Mouse (Mus musculus) macrophage (primary cell): ENCODE measurements around the gene Foxa3. TPM values are rescaled to one million over a fixed set of nuclear protein-coding genes. Genes with fewer than 3 reads are reported as not detected.

Source experiments
- polyA plus RNA-seq: library from polyadenylated mRNA; stranded (reverse); fragments of 250-400 nt; gene quantifications from 3 replicates; pipeline ENCODE4 v1.2.4, GENCODE M21; 2018; ENCODE audit warnings: inconsistent platforms

Gene Foxa3
- polyA plus RNA-seq, 1 experiment from 2014 or later, result not detected

Other genes starting within 250 kb of the Foxa3 start
- gene Psg19, start 225.0 kb downstream of the Foxa3 start, polyA plus RNA-seq, result not detected in 3 replicates
- gene Psg17, start 201.9 kb downstream of the Foxa3 start, polyA plus RNA-seq, result not detected in 3 replicates
- gene Mill2, start 183.6 kb downstream of the Foxa3 start, polyA plus RNA-seq, result 3.2 to 7.3 TPM (median 3.3 TPM) in 3 replicates
- 1.3 to 1.4 TPM in 2 of 3 replicates, not detected in the other for gene Pglyrp1, start 152.2 kb downstream of the Foxa3 start, polyA plus RNA-seq
- 4.1 to 8.9 TPM (median 8.4 TPM) in 3 replicates for gene Ccdc61, start 113.1 kb downstream of the Foxa3 start, polyA plus RNA-seq
- gene Nova2, start 97.7 kb downstream of the Foxa3 start, polyA plus RNA-seq, result 0.01 TPM in 1 of 3 replicates, not detected in the others
- not detected in 3 replicates for gene Nanos2, start 36.1 kb downstream of the Foxa3 start, polyA plus RNA-seq
- gene Mypop, start 32.3 kb downstream of the Foxa3 start, polyA plus RNA-seq, result 0.25 to 0.49 TPM (median 0.46 TPM) in 3 replicates
- gene Irf2bp1, start 19.5 kb downstream of the Foxa3 start, polyA plus RNA-seq, result 7.1 to 12.7 TPM (median 12.6 TPM) in 3 replicates
- gene Sympk, start 839 bp upstream of the Foxa3 start, polyA plus RNA-seq, result 34.2 to 90.4 TPM (median 59.0 TPM) in 3 replicates
- gene Rsph6a, start 31.2 kb upstream of the Foxa3 start, polyA plus RNA-seq, result not detected in 3 replicates
- gene Dmwd, start 52.7 kb upstream of the Foxa3 start, polyA plus RNA-seq, result 0.19 to 12.9 TPM (median 0.32 TPM) in 3 replicates
- 0.66 to 30.4 TPM (median 0.95 TPM) in 3 replicates for gene Dmpk, start 60.3 kb upstream of the Foxa3 start, polyA plus RNA-seq
- gene Six5, start 71.1 kb upstream of the Foxa3 start, polyA plus RNA-seq, result 0.22 to 0.68 TPM (median 0.24 TPM) in 3 replicates
- gene Gm4969, start 94.8 kb upstream of the Foxa3 start, polyA plus RNA-seq, result not detected in 3 replicates
- gene Fbxo46, start 96.3 kb upstream of the Foxa3 start, polyA plus RNA-seq, result 3.8 to 6.0 TPM (median 4.4 TPM) in 3 replicates
- 9.0 to 15.2 TPM (median 12.0 TPM) in 3 replicates for gene Qpctl, start 125.8 kb upstream of the Foxa3 start, polyA plus RNA-seq
- 19.9 to 46.5 TPM (median 29.5 TPM) in 3 replicates for gene Snrpd2, start 126.2 kb upstream of the Foxa3 start, polyA plus RNA-seq
- gene Gipr, start 142.6 kb upstream of the Foxa3 start, polyA plus RNA-seq, result not detected in 3 replicates
- gene Eml2, start 152.9 kb upstream of the Foxa3 start, polyA plus RNA-seq, result 14.8 to 23.5 TPM (median 15.4 TPM) in 3 replicates
- gene Gpr4, start 189.0 kb upstream of the Foxa3 start, polyA plus RNA-seq, result 0.09 TPM in 1 of 3 replicates, not detected in the others
- 17.8 to 20.2 TPM (median 18.5 TPM) in 3 replicates for gene Opa3, start 204.8 kb upstream of the Foxa3 start, polyA plus RNA-seq
- gene Vasp, start 248.3 kb upstream of the Foxa3 start, polyA plus RNA-seq, result 29.1 to 79.7 TPM (median 69.5 TPM) in 3 replicates